Mouse (Mus musculus): ENCODE results near the gene C3ar1.

C3ar1 gene

GRCm38 (mm10) chr6:122855955-122856354 is at the start of gene C3ar1:
Gene C3ar1 (minus strand): TSS chr6:122856161.
- DNase-seq (ENCODE audit: low read depth, low spot score): no peak

- DNase-seq (ENCODE audit: low read depth, low spot score): no peak
These were observed 36.6 kb upstream of the C3ar1 start for GRCm38 (mm10) chr6:122892442-122893049.

GRCm38 (mm10) chr6:122889599-122889998 is 33.6 kb upstream of the C3ar1 start:
- no peak for DNase-seq (ENCODE audit: low read depth, low spot score)

- DNase-seq (ENCODE audit: low read depth, low spot score): no peak
These were observed 27.6 kb upstream of the C3ar1 start for GRCm38 (mm10) chr6:122883603-122884002.

GRCm38 (mm10) chr6:122881287-122881686 is 25.3 kb upstream of the C3ar1 start:
- DNase-seq (ENCODE audit: low read depth, low spot score): no peak

GRCm38 (mm10) chr6:122879781-122880505 is 24.0 kb upstream of the C3ar1 start:
- no peak for DNase-seq (ENCODE audit: low read depth, low spot score)

- no peak for DNase-seq (ENCODE audit: low read depth, low spot score)
These were observed 23.3 kb upstream of the C3ar1 start for GRCm38 (mm10) chr6:122879141-122879735.

GRCm38 (mm10) chr6:122874720-122875389 is 18.9 kb upstream of the C3ar1 start:
- DNase-seq (ENCODE audit: low read depth, low spot score): peak; percentile 28

- DNase-seq (ENCODE audit: low read depth, low spot score): peak; percentile 92
These were observed 18.1 kb upstream of the C3ar1 start, which contains the start of gene Necap1 for GRCm38 (mm10) chr6:122873871-122874719. Gene Necap1 (plus strand): TSS chr6:122874474.

- DNase-seq (ENCODE audit: low read depth, low spot score): peak; percentile 37
These were observed 16.8 kb upstream of the C3ar1 start for GRCm38 (mm10) chr6:122872800-122873199.

GRCm38 (mm10) chr6:122869846-122870245 is 13.9 kb upstream of the C3ar1 start:
- DNase-seq (ENCODE audit: low read depth, low spot score): no peak

GRCm38 (mm10) chr6:122867914-122868313 is 12.0 kb upstream of the C3ar1 start:
- DNase-seq (ENCODE audit: low read depth, low spot score): no peak

GRCm38 (mm10) chr6:122862871-122863270 is 6.9 kb upstream of the C3ar1 start:
- peak; percentile 31 for DNase-seq (ENCODE audit: low read depth, low spot score)

- DNase-seq (ENCODE audit: low read depth, low spot score): no peak
These were observed 6.5 kb upstream of the C3ar1 start for GRCm38 (mm10) chr6:122862434-122862833.

GRCm38 (mm10) chr6:122854552-122854951 is 1.4 kb downstream of the C3ar1 start:
- DNase-seq (ENCODE audit: low read depth, low spot score): no peak

- DNase-seq (ENCODE audit: low read depth, low spot score): no peak
These were observed 3.3 kb downstream of the C3ar1 start for GRCm38 (mm10) chr6:122852696-122853095.

GRCm38 (mm10) chr6:122843759-122844158 is 12.2 kb downstream of the C3ar1 start:
- DNase-seq (ENCODE audit: low read depth, low spot score): no peak

GRCm38 (mm10) chr6:122837539-122837938 is 18.4 kb downstream of the C3ar1 start:
- DNase-seq (ENCODE audit: low read depth, low spot score): no peak

GRCm38 (mm10) chr6:122836974-122837373 is 19.0 kb downstream of the C3ar1 start:
- no peak for DNase-seq (ENCODE audit: low read depth, low spot score)

- DNase-seq (ENCODE audit: low read depth, low spot score): no peak
These were observed 21.6 kb downstream of the C3ar1 start for GRCm38 (mm10) chr6:122834365-122834764.

- no peak for DNase-seq (ENCODE audit: low read depth, low spot score)
These were observed 23.1 kb downstream of the C3ar1 start for GRCm38 (mm10) chr6:122832880-122833279.

Data from skeletal muscle tissue, adult 2 months (tissue).